Mouse (Mus musculus) common myeloid progenitor, adult 5-6 weeks (primary cell): Measurements from ENCODE around the gene Palm3. TPM values are rescaled to one million over a fixed set of nuclear protein-coding genes. Genes with fewer than 3 reads are reported as not detected.

ENCODE experiments used
- ATAC-seq: replicated peaks from 2 replicates; pipeline ENCODE4 v1.8.0; 2016; ENCODE audit warnings: low read depth, mild to moderate bottlenecking, moderate TSS enrichment, inconsistent platforms; ENCODE audit not compliant: poor library complexity, severe bottlenecking
- total RNA-seq: library from RNA; stranded (forward); fragments of 200-1000, 187-1606 nt; gene quantifications from 2 replicates; pipeline ENCODE4 v1.2.3, GENCODE M21; 2017

Gene Palm3
- total RNA-seq, 1 experiment from 2014 or later = not detected

- no peak for ATAC-seq
These were observed 5.4 kb upstream of the Palm3 start for GRCm38 (mm10) chr8:84015833-84016232.

- ATAC-seq = 0 out of 2 replicates have a peak, but pooled peaks have one; percentile 12
These were observed 1.5 kb upstream of the Palm3 start for GRCm38 (mm10) chr8:84019738-84020137.

- ATAC-seq = no peak
These were observed 298 bp downstream of the Palm3 start for GRCm38 (mm10) chr8:84021569-84021968.

- ATAC-seq = no peak
These were observed 1.8 kb downstream of the Palm3 start for GRCm38 (mm10) chr8:84023085-84023484.

GRCm38 (mm10) chr8:84023631-84024030 lies 2.4 kb downstream of the Palm3 start:
- no peak for ATAC-seq

GRCm38 (mm10) chr8:84024171-84024570 lies 2.9 kb downstream of the Palm3 start:
- ATAC-seq = peak; percentile 24; the same call in 1 of the 2 replicates

- peak; percentile 57 for ATAC-seq
These were observed 4.6 kb downstream of the Palm3 start for GRCm38 (mm10) chr8:84025863-84026262.

GRCm38 (mm10) chr8:84027449-84027848 lies 6.2 kb downstream of the Palm3 start:
- peak; percentile 69 for ATAC-seq

- no peak for ATAC-seq
These were observed 8.0 kb downstream of the Palm3 start for GRCm38 (mm10) chr8:84029272-84029671.

GRCm38 (mm10) chr8:84032777-84033176 lies 11.5 kb downstream of the Palm3 start:
- ATAC-seq = no peak

GRCm38 (mm10) chr8:84038015-84038414 lies 16.7 kb downstream of the Palm3 start:
- ATAC-seq = no peak

- ATAC-seq = peak; percentile 65
These were observed 17.8 kb downstream of the Palm3 start for GRCm38 (mm10) chr8:84039050-84039449.

GRCm38 (mm10) chr8:84042066-84042947 lies 21.0 kb downstream of the Palm3 start, which contains the start of gene Il27ra:
Gene Il27ra, minus strand, starts transcription at chr8:84042589.
- ATAC-seq = peak; percentile 83

GRCm38 (mm10) chr8:84042948-84043342 lies 21.7 kb downstream of the Palm3 start:
- no peak for ATAC-seq

GRCm38 (mm10) chr8:84044103-84044502 lies 22.8 kb downstream of the Palm3 start:
- ATAC-seq = no peak

GRCm38 (mm10) chr8:84044900-84045299 lies 23.6 kb downstream of the Palm3 start, which contains the start of gene Rln3:
Gene Rln3, minus strand, starts transcription at chr8:84045000.
- ATAC-seq = no peak

- no peak for ATAC-seq
These were observed 25.2 kb downstream of the Palm3 start for GRCm38 (mm10) chr8:84046505-84046904.

GRCm38 (mm10) chr8:84048171-84048570 lies 26.9 kb downstream of the Palm3 start:
- no peak for ATAC-seq

GRCm38 (mm10) chr8:84052746-84053145 lies 31.5 kb downstream of the Palm3 start:
- peak; percentile 71 for ATAC-seq

- ATAC-seq = no peak
These were observed 32.0 kb downstream of the Palm3 start for GRCm38 (mm10) chr8:84053229-84053628.

- no peak for ATAC-seq
These were observed 36.6 kb downstream of the Palm3 start for GRCm38 (mm10) chr8:84057827-84058226.

- ATAC-seq = no peak
These were observed 38.0 kb downstream of the Palm3 start for GRCm38 (mm10) chr8:84059226-84059625.
